Mouse (Mus musculus) heart, postnatal 0 days (tissue): ENCODE results near the gene Wdr83os.

ENCODE experiments used
- CTCF ChIP-seq: IDR thresholded peaks from 2 replicates; pipeline ENCODE4 v1.5.1; 2016; ENCODE audit warnings: antibody characterized with exemption, control low read depth, low read depth
- EP300 ChIP-seq: IDR thresholded peaks from 2 replicates; pipeline ENCODE4 v1.6.1; 2016; ENCODE audit warnings: antibody characterized with exemption, low read depth

DNA sequence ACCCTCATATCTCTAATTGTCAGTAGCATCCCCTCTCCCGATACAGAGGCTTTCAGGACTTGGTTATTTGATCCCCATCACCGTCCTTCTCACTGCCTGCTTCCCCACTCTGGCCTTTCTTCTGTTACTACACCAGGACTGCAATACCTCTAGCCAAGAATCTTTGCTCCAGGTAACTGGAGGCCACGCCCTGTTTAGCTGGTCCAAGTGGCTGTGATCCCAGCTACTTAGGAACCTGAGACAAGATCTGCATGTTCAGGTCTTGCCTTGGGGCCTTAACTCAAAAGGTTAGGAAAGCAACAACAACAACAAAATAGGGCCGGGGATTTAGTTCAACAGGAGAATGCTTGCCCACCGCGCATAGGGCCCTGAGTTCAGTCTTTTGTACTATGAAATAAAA lies 36.9 kb upstream of the Wdr83os start:
- TF ChIP-seq CTCF: no peak
- TF ChIP-seq EP300: no peak
